Mouse (Mus musculus) kidney, adult 2 months (tissue): Measurements from ENCODE around the gene Myo7a.

Source experiments
- CTCF ChIP-seq: fragments of 200-500 bp; conservative IDR thresholded peaks from 2 replicates; pipeline ENCODE4 v1.5.1; 2011; ENCODE audit warnings: low read depth, mild to moderate bottlenecking, control low read depth, low read length, moderate library complexity, mixed read lengths; ENCODE audit not compliant: insufficient read depth, insufficient read length
- POLR2A ChIP-seq: fragments of 200-500 bp; IDR thresholded peaks from one replicate; pipeline ENCODE4 v1.6.1; 2011; ENCODE audit warnings: low read depth, low read length, control low read depth

GRCm38 (mm10) chr7:98152400-98152799 is 33.1 kb upstream of the Myo7a start:
- TF ChIP-seq CTCF = no peak
- no peak for TF ChIP-seq POLR2A
